Mouse (Mus musculus) liver, adult 2 months (tissue): ENCODE measurements around the gene Gm43720.
"Not testable (repeated sequence)": the region's sequence is repeated elsewhere in the genome, so short reads cannot be mapped to it uniquely, and the experiment has no call there.

ENCODE experiments used
- CTCF ChIP-seq: fragments of 200-500 bp; IDR thresholded peaks from 2 replicates; pipeline ENCODE4 v1.5.1; 2011; ENCODE audit warnings: low read depth, low read length, control low read depth
- POLR2A ChIP-seq: fragments of 200-500 bp; IDR thresholded peaks from 2 replicates; pipeline ENCODE4 v1.6.1; 2011; ENCODE audit warnings: low read length, control low read depth; ENCODE audit not compliant: insufficient read depth; ENCODE audit errors: extremely low read depth

DNA sequence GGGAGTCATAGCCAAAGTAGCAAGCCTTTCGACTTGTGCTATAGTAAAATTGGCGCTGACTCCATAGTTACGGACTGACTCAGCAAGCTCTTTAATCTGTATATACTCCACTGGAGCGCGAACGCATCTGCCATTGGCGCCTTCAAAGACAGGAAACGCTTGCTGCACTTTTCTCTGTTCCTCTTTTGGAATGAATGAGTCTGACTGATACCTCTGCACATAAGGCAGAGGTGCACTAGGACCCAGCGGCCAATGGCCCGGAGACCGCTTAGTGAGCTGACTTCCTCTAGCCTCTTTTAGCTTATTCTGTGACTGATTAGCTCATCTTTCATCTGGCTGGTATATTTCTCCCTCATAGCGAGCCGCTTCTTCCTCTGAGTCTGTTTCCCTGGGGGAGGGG is 63.1 kb downstream of the Gm43720 start:
- not testable (repeated sequence) for TF ChIP-seq CTCF, POLR2A
